Mouse (Mus musculus) brain, embryonic 14.5 days (tissue): ENCODE data around the gene Ccdc184.

Experiments
- CTCF ChIP-seq: fragments of 200-500 bp; IDR thresholded peaks from 2 replicates; pipeline ENCODE4 v1.5.1; 2012; ENCODE audit warnings: inconsistent platforms, mild to moderate bottlenecking, moderate library complexity, borderline replicate concordance; ENCODE audit not compliant: insufficient read depth, insufficient read length; ENCODE audit errors: extremely low read depth
- POLR2A ChIP-seq: fragments of 200-500 bp; IDR thresholded peaks from 2 replicates; pipeline ENCODE4 v1.6.1; 2012; ENCODE audit warnings: mild to moderate bottlenecking, inconsistent platforms, borderline replicate concordance; ENCODE audit not compliant: poor library complexity, insufficient read depth, insufficient read length, severe bottlenecking; ENCODE audit errors: extremely low read depth

GRCm38 (mm10) chr15:98133471-98133870 is 33.5 kb upstream of the Ccdc184 start:
- no peak for TF ChIP-seq CTCF
- no peak for TF ChIP-seq POLR2A
